Mouse (Mus musculus) adrenal gland (tissue): ENCODE measurements around the gene Gpr39.
"Not testable (repeated sequence)": the region's sequence is repeated elsewhere in the genome, so short reads cannot be mapped to it uniquely, and the experiment has no call there.

Experiments
- intact Hi-C: fragments of 180-260 bp; cut with DNase I; formaldehyde crosslinking; loops from one replicate; pipeline ENCODE4 v1.15.1; 2025
- long read RNA-seq, 2 experiments: library from polyadenylated mRNA; unstranded; transcript quantifications; one replicate each; pipeline ENCODE4 v2.0.0; 2020; ENCODE audit warnings: borderline replicate concordance in 1 of 2; ENCODE audit not compliant: insufficient replicate concordance in 1 of 2

Gpr39 gene
- long read RNA-seq, experiment 1, partial matches to known transcripts, result 2 of 2 reads
- long read RNA-seq, experiment 1, other reads (novel, unspliced or antisense), result 0 of 2 reads
- long read RNA-seq, experiment 2, result 0 reads

- intact Hi-C loops, result no loop called here
Observed at GRCm38 (mm10) chr1:125676790-125677273, at the start of gene Gpr39. TSS of gene Gpr39 (plus strand) at chr1:125676995.

- intact Hi-C loops, result no loop called here
Observed at GRCm38 (mm10) chr1:125639501-125640253, 37.1 kb upstream of the Gpr39 start.

GRCm38 (mm10) chr1:125643643-125644042 is 33.2 kb upstream of the Gpr39 start:
- intact Hi-C loops, result no loop called here

- intact Hi-C loops, result not testable (repeated sequence)
Observed at GRCm38 (mm10) chr1:125646816-125647215, 30.0 kb upstream of the Gpr39 start.

- intact Hi-C loops, result no loop called here
Observed at GRCm38 (mm10) chr1:125648011-125648410, 28.8 kb upstream of the Gpr39 start.

GRCm38 (mm10) chr1:125649056-125649455 is 27.7 kb upstream of the Gpr39 start:
- intact Hi-C loops, result no loop called here

- intact Hi-C loops, result no loop called here
Observed at GRCm38 (mm10) chr1:125652836-125653594, 23.8 kb upstream of the Gpr39 start.

GRCm38 (mm10) chr1:125657416-125657815 is 19.4 kb upstream of the Gpr39 start:
- intact Hi-C loops, result no loop called here

GRCm38 (mm10) chr1:125660151-125660550 is 16.6 kb upstream of the Gpr39 start:
- intact Hi-C loops, result no loop called here

GRCm38 (mm10) chr1:125660901-125661300 is 15.9 kb upstream of the Gpr39 start:
- intact Hi-C loops, result no loop called here

- intact Hi-C loops, result no loop called here
Observed at GRCm38 (mm10) chr1:125662058-125662457, 14.7 kb upstream of the Gpr39 start.

GRCm38 (mm10) chr1:125662660-125663059 is 14.1 kb upstream of the Gpr39 start:
- intact Hi-C loops, result no loop called here

GRCm38 (mm10) chr1:125663104-125663503 is 13.7 kb upstream of the Gpr39 start:
- intact Hi-C loops, result no loop called here

GRCm38 (mm10) chr1:125665127-125665637 is 11.6 kb upstream of the Gpr39 start:
- intact Hi-C loops, result no loop called here

- intact Hi-C loops, result no loop called here
Observed at GRCm38 (mm10) chr1:125669035-125669434, 7.8 kb upstream of the Gpr39 start.

GRCm38 (mm10) chr1:125675186-125675585 is 1.6 kb upstream of the Gpr39 start:
- intact Hi-C loops, result no loop called here

- intact Hi-C loops, result no loop called here
Observed at GRCm38 (mm10) chr1:125677286-125677685, 491 bp downstream of the Gpr39 start.

- intact Hi-C loops, result no loop called here
Observed at GRCm38 (mm10) chr1:125679522-125680077, 2.8 kb downstream of the Gpr39 start.

- intact Hi-C loops, result no loop called here
Observed at GRCm38 (mm10) chr1:125684423-125684822, 7.6 kb downstream of the Gpr39 start.

- intact Hi-C loops, result no loop called here
Observed at GRCm38 (mm10) chr1:125685304-125685703, 8.5 kb downstream of the Gpr39 start.

GRCm38 (mm10) chr1:125687701-125688420 is 11.1 kb downstream of the Gpr39 start:
- intact Hi-C loops, result no loop called here
